Mouse (Mus musculus) ES-E14 (cell line): ENCODE results near the gene Abhd11. TPM values are rescaled to one million over a fixed set of nuclear protein-coding genes. Genes with fewer than 3 reads are reported as not detected.
A peak's percentile ranks its signal among the peaks of the same experiment; 100 is the strongest.

Experiments
- DNase-seq: peaks from one replicate; pipeline ENCODE4 v3.0.0-alpha.2; 2013; ENCODE audit warnings: low read depth, low spot score
- H3K27ac ChIP-seq: 2 replicates; pipeline ENCODE4 v1.5.1; 2012; ENCODE audit warnings: low read depth, mild to moderate bottlenecking, low read length, moderate library complexity, mixed read lengths; ENCODE audit not compliant: poor library complexity, insufficient read depth, severe bottlenecking
- H3K36me3 ChIP-seq: 2 replicates; pipeline ENCODE4 v1.6.1; 2012; ENCODE audit warnings: mild to moderate bottlenecking, low read length, moderate library complexity, mixed read lengths; ENCODE audit not compliant: control insufficient read depth, poor library complexity, insufficient read depth, severe bottlenecking
- H3K4me1 ChIP-seq, 2 experiments: fragments of 150-350 bp in 1 of 2; sonication (generic) in 1 of 2; 2 replicates each; pipeline ENCODE4 v1.6.1; 2012; ENCODE audit warnings: low read length in 2 of 2, mild to moderate bottlenecking in 1 of 2, mixed read lengths in 1 of 2; ENCODE audit not compliant: control insufficient read depth in 2 of 2, insufficient read depth in 2 of 2, poor library complexity in 1 of 2
- H3K4me3 ChIP-seq, 2 experiments: fragments of 150-350 bp in 1 of 2; sonication (generic) in 1 of 2; 2 replicates each; pipeline ENCODE4 v1.5.1; 2012; ENCODE audit warnings: low read length in 2 of 2, low read depth in 1 of 2, mild to moderate bottlenecking in 1 of 2, mixed read lengths in 1 of 2; ENCODE audit not compliant: insufficient read depth in 1 of 2, poor library complexity in 1 of 2, severe bottlenecking in 1 of 2
- H3K9ac ChIP-seq: 2 replicates; pipeline ENCODE4 v1.6.1; 2012; ENCODE audit warnings: low read depth, mild to moderate bottlenecking, low read length, mixed read lengths; ENCODE audit not compliant: poor library complexity, insufficient read depth, severe bottlenecking
- H3K9me3 ChIP-seq: fragments of 150-350 bp; sonication (generic); 2 replicates; pipeline ENCODE4 v1.6.1; 2012; ENCODE audit warnings: low read depth, mild to moderate bottlenecking, low read length; ENCODE audit not compliant: control insufficient read depth, insufficient read depth
- CHD2 ChIP-seq: IDR thresholded peaks from 2 replicates; pipeline ENCODE4 v1.6.1; 2014; ENCODE audit warnings: mild to moderate bottlenecking, low read depth, low read length, inconsistent platforms
- HCFC1 ChIP-seq: IDR thresholded peaks from 2 replicates; pipeline ENCODE4 v1.6.1; 2012; ENCODE audit warnings: low read length, inconsistent platforms, borderline replicate concordance; ENCODE audit not compliant: insufficient read depth
- MAFK ChIP-seq: IDR thresholded peaks from 2 replicates; pipeline ENCODE4 v1.6.1; 2014; ENCODE audit warnings: mild to moderate bottlenecking, low read depth, low read length, inconsistent platforms; ENCODE audit not compliant: insufficient read depth
- ZC3H11A ChIP-seq: IDR thresholded peaks from 2 replicates; pipeline ENCODE4 v1.6.1; 2012; ENCODE audit warnings: low read depth, mild to moderate bottlenecking, inconsistent platforms, low read length, borderline replicate concordance
- ZNF384 ChIP-seq: IDR thresholded peaks from 2 replicates; pipeline ENCODE4 v1.6.1; 2012; ENCODE audit warnings: low read depth, low read length, inconsistent platforms
- in situ Hi-C, 2 experiments: fragments of 600-800 bp; cut with MboI; formaldehyde crosslinking; loops; one replicate each; pipeline ENCODE4 v1.15.1; 2025; ENCODE audit warnings: low sequenced_read_pairs in 2 of 2, inconsistent platforms in 1 of 2; ENCODE audit not compliant: unreplicated experiment in 2 of 2
- total RNA-seq: library from RNA; depleted of rRNA; stranded (reverse); fragments of 300-350 nt; gene quantifications from 2 replicates; pipeline ENCODE4 v1.2.3, GENCODE M21; 2012

Abhd11 gene
- total RNA-seq, 1 experiment = 64.8 TPM

DNA sequence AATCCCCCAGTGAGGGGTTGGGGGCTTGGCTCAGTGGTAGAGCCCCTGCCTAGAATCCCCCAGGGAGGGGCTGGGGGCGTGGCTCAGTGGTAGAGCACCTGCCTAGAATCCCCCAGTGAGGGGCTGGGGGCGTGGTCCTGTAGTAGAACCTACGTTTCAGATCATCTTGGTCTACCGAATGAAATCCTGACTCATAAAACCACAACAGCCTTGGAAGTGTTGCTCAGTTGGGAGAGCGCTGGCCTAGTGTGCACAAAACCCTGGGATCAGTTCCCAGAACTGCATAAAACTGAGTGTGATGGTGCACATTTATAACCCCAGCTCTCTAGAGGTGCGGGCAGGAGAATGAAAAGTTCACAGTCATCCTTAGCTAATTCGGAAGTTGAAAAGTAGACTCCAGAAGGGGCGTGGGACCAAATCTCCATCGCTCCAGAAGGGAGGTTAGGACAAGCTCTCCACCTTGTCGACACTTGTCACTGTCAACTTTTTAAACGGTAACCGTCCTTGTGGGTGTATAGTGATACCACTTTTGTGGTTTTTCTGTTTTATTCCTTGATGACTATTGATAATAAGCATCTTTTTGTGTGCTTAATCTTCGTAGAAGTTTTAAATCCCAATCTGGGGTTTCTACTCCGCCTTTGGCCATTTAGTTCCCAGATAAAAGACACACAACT lies 32.2 kb upstream of the Abhd11 start:
- no peak for TF ChIP-seq ZC3H11A
- no peak for TF ChIP-seq ZNF384
- no peak for TF ChIP-seq HCFC1
- TF ChIP-seq MAFK = no peak
- no peak for TF ChIP-seq CHD2
- in situ Hi-C loops = no loop called here

DNA sequence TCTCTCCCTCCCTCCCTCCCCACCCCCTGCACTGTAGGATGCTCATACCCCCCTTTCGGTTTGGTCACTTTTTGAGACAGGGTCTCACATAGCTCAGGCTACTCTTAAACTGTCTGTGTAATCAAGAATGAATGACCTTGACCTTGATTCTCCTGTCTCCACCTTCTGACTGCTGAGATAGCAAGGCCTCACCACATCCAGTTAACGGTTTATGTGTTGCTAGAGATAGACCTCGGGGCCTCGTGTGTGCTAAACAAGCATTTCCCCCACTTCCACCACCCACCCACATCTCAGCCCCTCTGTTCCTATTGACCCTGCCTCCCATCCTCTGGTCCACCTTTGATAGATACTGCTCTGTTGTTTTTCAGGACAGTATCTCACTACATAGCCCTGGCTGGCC lies 31.1 kb upstream of the Abhd11 start:
- H3K4me1 ChIP-seq = peaks cover 5 to 17% of the 10 kb centered on the region in 2 experiments
- no peaks in the 10 kb centered on the region for H3K9me3 ChIP-seq
- TF ChIP-seq HCFC1 = no peak
- no peak for TF ChIP-seq ZC3H11A
- TF ChIP-seq MAFK = no peak
- TF ChIP-seq ZNF384 = no peak
- TF ChIP-seq CHD2 = no peak
- H3K4me3 ChIP-seq = no peak overlapping the region
- in situ Hi-C loops = no loop called here
- DNase-seq = no peak
- no peak overlapping the region for H3K27ac ChIP-seq
- H3K36me3 ChIP-seq = no peaks in the 10 kb centered on the region
- H3K9ac ChIP-seq = no peak overlapping the region

More for the DNA sequence above, 32.2 kb upstream of the Abhd11 start:
- no peak overlapping the region for H3K4me3 ChIP-seq
- DNase-seq = no peak
- peaks cover 9 to 20% of the 10 kb centered on the region in 2 experiments for H3K4me1 ChIP-seq
- H3K27ac ChIP-seq = no peak overlapping the region
- H3K9me3 ChIP-seq = no peaks in the 10 kb centered on the region
- H3K36me3 ChIP-seq = no peaks in the 10 kb centered on the region
- no peak overlapping the region for H3K9ac ChIP-seq

DNA sequence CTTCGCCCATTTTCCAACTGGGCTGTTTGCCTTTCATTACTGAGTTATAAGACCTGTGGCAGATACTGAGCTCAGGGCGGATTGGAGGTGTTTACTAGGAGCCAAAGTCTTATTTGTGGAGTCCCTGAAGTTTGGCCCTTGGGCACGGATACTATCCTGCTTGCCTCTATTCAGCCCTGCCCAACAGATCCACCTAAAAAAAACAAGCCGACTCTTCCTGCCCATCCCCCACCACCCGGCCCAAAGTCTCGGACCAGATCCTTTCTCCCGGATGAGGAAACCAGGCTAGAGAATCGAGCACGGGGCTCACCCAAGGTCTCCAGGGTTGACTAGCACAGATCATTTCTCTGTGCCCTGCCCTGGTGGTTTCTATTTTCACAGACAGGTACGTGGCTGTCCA lies 27.8 kb upstream of the Abhd11 start:
- TF ChIP-seq CHD2 (no peak), HCFC1 (no peak), ZNF384 (peak; percentile 23; the same call in 1 of the 2 replicates)
- no peak for DNase-seq
- peak overlapping the region; percentile 35 for H3K9ac ChIP-seq

DNA sequence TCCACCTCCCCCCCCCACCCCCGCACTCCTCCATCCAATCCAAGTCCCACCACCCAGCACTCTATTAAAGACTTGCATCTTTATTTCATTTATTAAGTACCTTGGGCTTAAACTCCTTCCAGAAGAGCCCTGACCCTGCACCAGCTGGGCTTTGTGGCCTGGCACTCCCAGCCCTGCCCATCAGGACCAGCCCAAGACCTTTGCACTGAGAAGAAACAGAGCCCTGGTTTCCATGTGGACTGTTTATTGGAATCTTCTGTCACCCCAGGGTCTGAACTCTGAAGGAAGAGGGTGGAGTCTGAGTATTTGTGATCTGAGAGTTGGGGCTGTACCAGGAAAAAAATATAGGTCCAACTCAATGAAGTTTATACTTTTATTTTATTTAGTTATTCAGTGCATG lies 25.8 kb upstream of the Abhd11 start:
- TF ChIP-seq ZNF384 (no peak), MAFK (no peak), ZC3H11A (no peak), HCFC1 (no peak), CHD2 (no peak)
- in situ Hi-C loops = no loop called here

More for the DNA sequence above, 27.8 kb upstream of the Abhd11 start:
- no peaks in the 10 kb centered on the region for H3K36me3 ChIP-seq
- peak overlapping the region; percentile 51 for H3K27ac ChIP-seq
- H3K4me1 ChIP-seq = peaks cover 2 to 22% of the 10 kb centered on the region in 2 experiments; a peak in 3 of 4 replicates
- H3K4me3 ChIP-seq = peak overlapping the region; percentile 8 to 49
- in situ Hi-C loops = no loop called here
- H3K9me3 ChIP-seq = no peaks in the 10 kb centered on the region

More for the DNA sequence above, 25.8 kb upstream of the Abhd11 start:
- H3K36me3 ChIP-seq = no peaks in the 10 kb centered on the region
- DNase-seq = no peak
- no peaks in the 10 kb centered on the region for H3K9me3 ChIP-seq
- no peak overlapping the region for H3K27ac ChIP-seq
- H3K4me3 ChIP-seq = no peak overlapping the region
- H3K9ac ChIP-seq = no peak overlapping the region
- H3K4me1 ChIP-seq = peaks cover 4 to 24% of the 10 kb centered on the region in 2 experiments
